35 mouse cellular contexts compared by ENCODE assay signal in the genomic region with DNA sequence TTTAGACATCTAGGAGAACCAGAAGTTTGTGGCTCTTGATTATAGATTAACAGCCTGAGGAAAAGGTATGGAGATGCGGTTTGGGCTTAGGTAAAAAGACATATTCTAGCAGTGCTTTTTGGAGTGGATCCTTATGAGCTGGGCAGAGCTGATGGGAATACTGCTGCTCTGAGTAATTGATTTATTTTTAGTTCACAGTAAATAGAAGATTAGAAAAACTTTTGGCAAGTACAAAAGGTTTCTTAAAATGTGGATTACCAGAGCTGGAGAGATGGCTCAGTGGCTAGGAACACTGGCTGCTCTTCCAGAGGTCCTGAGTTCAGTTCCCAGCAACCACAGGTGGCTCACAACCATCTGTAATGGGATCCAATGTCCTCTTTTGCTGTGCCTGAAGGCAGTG. TPM values are rescaled to one million over a fixed set of nuclear protein-coding genes. Genes with fewer than 3 reads are reported as not detected.
DNase-seq lines count a peak whose midpoint lies in the region; ATAC-seq and TF ChIP-seq lines count a peak whose summit lies in the region.
"Had no signal": no experiment of that assay in that cellular context is flagged by ENCODE, and none has a peak within 500 bp of the region (broad histone marks: within the 10 kb centered on the region; RNA-seq: fewer than 3 reads in every experiment).

No protein-coding gene starts in this region.

- H3K9me3 ChIP-seq in heart, embryonic 16.5 days (replicated peaks; ENCODE audit: control insufficient read depth, low read length) = no peaks in the 10 kb centered on the region
- H3K9me3 ChIP-seq in heart, embryonic 11.5 days (replicated peaks; ENCODE audit: control insufficient read depth, low read length) = no peaks in the 10 kb centered on the region
- H3K9me3 ChIP-seq: embryonic facial prominence, embryonic 10.5 days; embryonic facial prominence, embryonic 15.5 days; forebrain, embryonic 12.5 days; hindbrain, embryonic 12.5 days; intestine, embryonic 15.5 days; limb, embryonic 10.5 days; limb, embryonic 15.5 days had no signal

- peak overlapping the region; percentile 78 for H3K27ac ChIP-seq in heart, embryonic 16.5 days (ENCODE audit: low read length)
- no peak overlapping the region for H3K27ac ChIP-seq in heart, embryonic 11.5 days (ENCODE audit: low read depth, low read length)
- H3K27ac ChIP-seq in bone marrow, adult 2 months (ENCODE audit: control insufficient read depth, insufficient read depth, low read depth, low read length, poor library complexity) = peak overlapping the region; percentile 56; the same call in 1 of the 2 replicates
- H3K27ac ChIP-seq: embryonic facial prominence, embryonic 10.5 days; embryonic facial prominence, embryonic 15.5 days; forebrain, embryonic 12.5 days; hindbrain, embryonic 12.5 days; hindbrain, postnatal 0 days; intestine, embryonic 15.5 days; kidney, postnatal 0 days; limb, embryonic 10.5 days; limb, embryonic 15.5 days; stomach, postnatal 0 days had no signal

- no peak overlapping the region for H3K9ac ChIP-seq in heart, embryonic 16.5 days (ENCODE audit: low read length)
- H3K9ac ChIP-seq in heart, embryonic 11.5 days (ENCODE audit: low read depth, low read length) = no peak overlapping the region
- H3K9ac ChIP-seq: embryonic facial prominence, embryonic 15.5 days; forebrain, embryonic 12.5 days; forebrain, postnatal 0 days; hindbrain, embryonic 12.5 days; intestine, embryonic 15.5 days; limb, embryonic 15.5 days had no signal

- WGBS in heart, embryonic 16.5 days = 64% methylated on average over 1 of the region's 1 CpGs
- 94% methylated on average over 1 of the region's 1 CpGs for WGBS in heart, embryonic 11.5 days (ENCODE audit: insufficient replicate concordance)
- 60% methylated on average over 1 of the region's 1 CpGs for WGBS in bone marrow, adult 2 months

- H3K4me3 ChIP-seq in heart, embryonic 16.5 days (ENCODE audit: low read length) = no peak overlapping the region
- H3K4me3 ChIP-seq in heart, embryonic 11.5 days (ENCODE audit: low read depth, low read length) = no peak overlapping the region
- H3K4me3 ChIP-seq in bone marrow, adult 2 months (replicated peaks; ENCODE audit: control insufficient read depth, low read depth, low read length) = no peak overlapping the region
- H3K4me3 ChIP-seq: embryonic facial prominence, embryonic 10.5 days; embryonic facial prominence, embryonic 15.5 days; forebrain, embryonic 12.5 days; hindbrain, embryonic 12.5 days; intestine, embryonic 15.5 days; limb, embryonic 10.5 days; limb, embryonic 15.5 days had no signal

- H3K27me3 ChIP-seq in heart, embryonic 16.5 days (ENCODE audit: control insufficient read depth, insufficient read depth, low read length) = no peaks in the 10 kb centered on the region
- H3K27me3 ChIP-seq in heart, embryonic 11.5 days (ENCODE audit: control insufficient read depth, insufficient read depth, low read length) = no peaks in the 10 kb centered on the region
- H3K27me3 ChIP-seq: embryonic facial prominence, embryonic 15.5 days; forebrain, embryonic 12.5 days; hindbrain, embryonic 12.5 days; intestine, embryonic 15.5 days; limb, embryonic 15.5 days had no signal

- intact Hi-C loops in heart, postnatal 14 days (cut with DNase I) = no loop called here

- peak; percentile 49; the same call in 1 of the 2 replicates for ATAC-seq in heart, embryonic 16.5 days (replicated peaks; ENCODE audit: extremely low read depth, insufficient read depth, low FRiP score)
- no peak for ATAC-seq in heart, embryonic 11.5 days (replicated peaks; ENCODE audit: insufficient number of reproducible peaks, low FRiP score, low TSS enrichment)
- ATAC-seq: activated CD4-positive, CD25-positive, alpha-beta regulatory T cell, adult 4 months; CD4-positive, CD25-positive, alpha-beta regulatory T cell, adult 4 months; forebrain, postnatal 0 days; hindbrain, postnatal 0 days; intestine, embryonic 15.5 days; midbrain, embryonic 16.5 days had no signal

- H3K4me2 ChIP-seq in heart, embryonic 16.5 days (ENCODE audit: low read depth, low read length) = no peak overlapping the region
- no peak overlapping the region for H3K4me2 ChIP-seq in heart, embryonic 11.5 days
- H3K4me2 ChIP-seq: embryonic facial prominence, embryonic 15.5 days; forebrain, embryonic 12.5 days; hindbrain, embryonic 12.5 days; intestine, embryonic 15.5 days; limb, embryonic 15.5 days; midbrain, embryonic 11.5 days had no signal

- DNase-seq in heart, adult 18-20 months = peak; percentile 38 to 46
- DNase-seq in heart, postnatal 14 days = no peak
- DNase-seq in NIH3T3 (ENCODE audit: low read depth) = peak; percentile 17
- no peak for DNase-seq in left cerebral cortex, adult 8-10 months (ENCODE audit: low spot score in 2 of 2)
- DNase-seq: adrenal gland, adult 2 months; adrenal gland, postnatal 36 days; cerebellum, adult 8-10 months; cerebellum, postnatal 25 days; forebrain, postnatal 0 days; gastrocnemius, postnatal 25 days; kidney, adult 8-10 months; kidney, postnatal 4 days; lung, adult 2 months; lung, postnatal 14 days; right cerebral cortex, adult 18-20 months; right cerebral cortex, postnatal 4 days; thymus, adult 18-20 months; thymus, postnatal 25 days had no signal

- peaks cover 40% of the 10 kb centered on the region for H3K4me1 ChIP-seq in heart, embryonic 16.5 days (ENCODE audit: control insufficient read depth, insufficient read depth, low read length)
- peaks cover 18% of the 10 kb centered on the region for H3K4me1 ChIP-seq in heart, embryonic 11.5 days (ENCODE audit: control insufficient read depth, insufficient read depth, low read length)
- H3K4me1 ChIP-seq in bone marrow, adult 2 months (ENCODE audit: control insufficient read depth, insufficient read depth, low read length) = peaks cover 6% of the 10 kb centered on the region
- H3K4me1 ChIP-seq: forebrain, embryonic 12.5 days; hindbrain, embryonic 12.5 days had no signal

- no peak for TF ChIP-seq CTCF in bone marrow, adult 2 months (IDR thresholded peaks at IDR 0.05; ENCODE audit: control insufficient read depth, insufficient read depth, low read length)

- peaks cover 4% of the 10 kb centered on the region; the same call in 1 of the 2 replicates for H3K36me3 ChIP-seq in heart, embryonic 16.5 days (ENCODE audit: control insufficient read depth, insufficient read depth)
- H3K36me3 ChIP-seq in heart, embryonic 11.5 days (ENCODE audit: control insufficient read depth, insufficient read depth, low read length) = no peaks in the 10 kb centered on the region; the same call in 1 of the 2 replicates
- H3K36me3 ChIP-seq: hindbrain, embryonic 12.5 days; intestine, embryonic 15.5 days had no signal

- TF ChIP-seq POLR2A in bone marrow, adult 2 months (IDR thresholded peaks at IDR 0.05; ENCODE audit: borderline replicate concordance, control insufficient read depth, low read depth, low read length) = no peak

RNA-seq across cellular contexts. Expression of a gene that starts 27.3 kb away (rescaled TPM):
- total RNA-seq in heart, adult 18-20 months (2021) = 10 to 100 TPM; 87.3 to 89.0 TPM
- 10 to 100 TPM; 85.8 to 86.9 TPM for total RNA-seq in heart, postnatal 14 days (2021)
- 74.8 and 76.9 TPM in 2 replicates for polyA plus RNA-seq in heart, embryonic 16.5 days (2015; fragmentation: Nextera tagmentation; extraction: Ambion mirVana)
- 51.9 and 55.6 TPM in 2 replicates for polyA plus RNA-seq in heart, embryonic 11.5 days (2014; fragmentation: Nextera tagmentation; extraction: Ambion mirVana)
- polyA plus RNA-seq in bone marrow, adult 2 months (2011; ENCODE audit: insufficient read depth, insufficient read length, low replicate concordance, missing spikeins) = 48.1 and 88.3 TPM in 2 replicates
- 10 to 100 TPM; 41.1 to 45.3 (median 44.9) TPM for total RNA-seq in left cerebral cortex, adult 8-10 months (2022)

Comparison
In these comparisons a context has a peak if more than half of its experiments do, and no peak if none do; other contexts are left out.
1. DNase-seq: peak in heart, adult 18-20 months (2 of 2) and NIH3T3 (single experiment); none in heart, postnatal 14 days (0 of 2) and left cerebral cortex, adult 8-10 months (0 of 2).